Mouse (Mus musculus) CH12.LX (cell line): ENCODE results near the gene Msh5. TPM values are rescaled to one million over a fixed set of nuclear protein-coding genes. Genes with fewer than 3 reads are reported as not detected.

Experiments used
- DNase-seq: peaks from one replicate; pipeline ENCODE4 v3.0.0-alpha.2; 2013; ENCODE audit errors: extremely low read depth
- H3K27ac ChIP-seq: 2 replicates; pipeline ENCODE4 v1.5.1; 2012; ENCODE audit warnings: low read depth, mild to moderate bottlenecking, control low read depth, moderate library complexity; ENCODE audit not compliant: insufficient read depth
- H3K27me3 ChIP-seq: replicated peaks from 2 replicates; pipeline ENCODE3; 2012; ENCODE audit warnings: inconsistent platforms
- H3K36me3 ChIP-seq, 2 experiments: replicated peaks in 1 of 2; 2 replicates each; pipeline versions ENCODE3 to v1.6.1; 2012; ENCODE audit warnings: inconsistent platforms in 1 of 2, low read length in 1 of 2, mild to moderate bottlenecking in 1 of 2, mixed read lengths in 1 of 2, moderate library complexity in 1 of 2; ENCODE audit not compliant: control insufficient read depth in 1 of 2, insufficient read depth in 1 of 2
- H3K4me1 ChIP-seq, 2 experiments: 2 replicates each; pipeline ENCODE4 v1.6.1; 2012; ENCODE audit warnings: inconsistent platforms in 1 of 2, moderate library complexity in 1 of 2; ENCODE audit not compliant: insufficient read depth in 2 of 2, control insufficient read depth in 1 of 2
- H3K4me2 ChIP-seq: 2 replicates; pipeline ENCODE4 v1.6.1; 2012; ENCODE audit warnings: low read depth, mild to moderate bottlenecking, control low read depth; ENCODE audit not compliant: poor library complexity, insufficient read depth, severe bottlenecking
- H3K4me3 ChIP-seq, 3 experiments: fragments of 150-350 bp in 1 of 3; sonication (generic) in 1 of 3; replicated peaks in 1 of 3; 2 replicates each; pipeline versions ENCODE3 to v1.5.1; 2011 to 2012; ENCODE audit warnings: low read depth in 2 of 3, low read length in 2 of 3, mild to moderate bottlenecking in 2 of 3, moderate library complexity in 2 of 3, control low read depth in 1 of 3, improper control_type of control experiment in 1 of 3, inconsistent platforms in 1 of 3, mixed read lengths in 1 of 3; ENCODE audit not compliant: poor library complexity in 1 of 3
- H3K79me2 ChIP-seq: replicated peaks from 2 replicates; pipeline ENCODE4 v1.6.1; 2012; ENCODE audit warnings: mild to moderate bottlenecking, moderate library complexity; ENCODE audit not compliant: control insufficient read depth, poor library complexity, insufficient read depth, severe bottlenecking; ENCODE audit errors: extremely low read depth
- H3K9ac ChIP-seq: 2 replicates; pipeline ENCODE4 v1.6.1; 2012; ENCODE audit warnings: low read depth, mild to moderate bottlenecking, control low read depth, moderate library complexity; ENCODE audit not compliant: insufficient read depth
- H3K9me3 ChIP-seq: replicated peaks from 2 replicates; pipeline ENCODE3; 2012; ENCODE audit warnings: low read length, inconsistent platforms, mixed read lengths
- BHLHE40 ChIP-seq: IDR thresholded peaks from 2 replicates; pipeline ENCODE4 v1.6.1; 2011; ENCODE audit warnings: mild to moderate bottlenecking, low read depth, low read length, improper control_type of control experiment
- CHD1 ChIP-seq: IDR thresholded peaks from 2 replicates; pipeline ENCODE4 v1.6.1; 2012; ENCODE audit warnings: low read depth, low read length, improper control_type of control experiment, inconsistent platforms
- CHD2 ChIP-seq: IDR thresholded peaks from 2 replicates; pipeline ENCODE4 v1.6.1; 2011; ENCODE audit warnings: low read length, improper control_type of control experiment
- ELF1 ChIP-seq: IDR thresholded peaks from 2 replicates; pipeline ENCODE4 v1.6.1; 2014; ENCODE audit warnings: low read depth, mild to moderate bottlenecking, inconsistent platforms, low read length, improper control_type of control experiment
- ETS1 ChIP-seq: conservative IDR thresholded peaks from 2 replicates; pipeline ENCODE4 v1.6.1; 2012; ENCODE audit warnings: low read depth, mild to moderate bottlenecking, inconsistent platforms, low read length, improper control_type of control experiment, moderate library complexity
- GABPA ChIP-seq: IDR thresholded peaks from 2 replicates; pipeline ENCODE4 v1.6.1; 2012; ENCODE audit warnings: low read depth, low read length, improper control_type of control experiment, inconsistent platforms; ENCODE audit not compliant: insufficient replicate concordance
- HCFC1 ChIP-seq: IDR thresholded peaks from 2 replicates; pipeline ENCODE4 v1.6.1; 2012; ENCODE audit warnings: low read depth, mild to moderate bottlenecking, inconsistent platforms, low read length, improper control_type of control experiment
- IRF4 ChIP-seq: IDR thresholded peaks from 2 replicates; pipeline ENCODE4 v1.6.1; 2014; ENCODE audit warnings: low read depth, mild to moderate bottlenecking, inconsistent platforms, low read length, improper control_type of control experiment
- KAT2A ChIP-seq: IDR thresholded peaks from 2 replicates; pipeline ENCODE4 v1.6.1; 2012; ENCODE audit warnings: low read length, improper control_type of control experiment, inconsistent platforms; ENCODE audit not compliant: insufficient replicate concordance
- MAZ ChIP-seq: IDR thresholded peaks from 2 replicates; pipeline ENCODE4 v1.6.1; 2012; ENCODE audit warnings: low read depth, mild to moderate bottlenecking, inconsistent platforms, low read length, improper control_type of control experiment, moderate library complexity
- MEF2A ChIP-seq: IDR thresholded peaks from 2 replicates; pipeline ENCODE4 v1.6.1; 2014; ENCODE audit warnings: low read depth, mild to moderate bottlenecking, inconsistent platforms, low read length, improper control_type of control experiment, borderline replicate concordance
- MXI1 ChIP-seq: IDR thresholded peaks from 2 replicates; pipeline ENCODE4 v1.6.1; 2011; ENCODE audit warnings: mild to moderate bottlenecking, low read depth, low read length, improper control_type of control experiment
- MYC ChIP-seq: IDR thresholded peaks from 2 replicates; pipeline ENCODE4 v1.6.1; 2011; ENCODE audit warnings: low read depth, mild to moderate bottlenecking, improper control_type of control experiment, low read length
- NELFE ChIP-seq: IDR thresholded peaks from 2 replicates; pipeline ENCODE4 v1.6.1; 2011; ENCODE audit warnings: low read depth, low read length, improper control_type of control experiment
- POLR2A ChIP-seq: IDR thresholded peaks from 2 replicates; pipeline ENCODE4 v1.6.1; 2011; ENCODE audit warnings: low read depth, mild to moderate bottlenecking, improper control_type of control experiment, low read length
- RCOR1 ChIP-seq: conservative IDR thresholded peaks from 2 replicates; pipeline ENCODE4 v1.6.1; 2012; ENCODE audit warnings: low read depth, mild to moderate bottlenecking, inconsistent platforms, low read length, improper control_type of control experiment
- SIN3A ChIP-seq: IDR thresholded peaks from 2 replicates; pipeline ENCODE4 v1.6.1; 2012; ENCODE audit warnings: low read length, improper control_type of control experiment, inconsistent platforms
- TBP ChIP-seq: conservative IDR thresholded peaks from 2 replicates; pipeline ENCODE4 v1.6.1; 2011; ENCODE audit warnings: low read depth, low read length, improper control_type of control experiment
- TCF12 ChIP-seq: IDR thresholded peaks from 2 replicates; pipeline ENCODE4 v1.6.1; 2014; ENCODE audit warnings: low read depth, mild to moderate bottlenecking, inconsistent platforms, low read length, improper control_type of control experiment
- UBTF ChIP-seq: IDR thresholded peaks from 2 replicates; pipeline ENCODE4 v1.6.1; 2012; ENCODE audit warnings: low read depth, mild to moderate bottlenecking, inconsistent platforms, low read length, improper control_type of control experiment, moderate library complexity
- USF1 ChIP-seq: IDR thresholded peaks from 2 replicates; pipeline ENCODE4 v1.6.1; 2014; ENCODE audit warnings: low read depth, mild to moderate bottlenecking, inconsistent platforms, low read length, improper control_type of control experiment
- ZKSCAN1 ChIP-seq: IDR thresholded peaks from 2 replicates; pipeline ENCODE4 v1.6.1; 2012; ENCODE audit warnings: low read depth, inconsistent platforms, low read length, improper control_type of control experiment, borderline replicate concordance
- ZMIZ1 ChIP-seq: IDR thresholded peaks from 2 replicates; pipeline ENCODE4 v1.6.1; 2012; ENCODE audit warnings: low read depth, mild to moderate bottlenecking, inconsistent platforms, low read length, improper control_type of control experiment
- dilution Hi-C: fragments of 300-500 bp; cut with MboI; formaldehyde crosslinking; loops from 2 replicates; pipeline ENCODE4 v1.14.3; 2020; ENCODE audit warnings: low sequenced_read_pairs; ENCODE audit not compliant: extremely low pct_unique_long_range_greater_than_20kb, extremely low pct_ligation_motif_present
- in situ Hi-C: fragments of 300-500 bp; cut with MboI; formaldehyde crosslinking; loops from 3 replicates; pipeline ENCODE4 v1.14.3; 2019; ENCODE audit warnings: low sequenced_read_pairs, low pct_ligation_motif_present, low pct_unique_long_range_greater_than_20kb, mixed read lengths
- polyA plus RNA-seq: library from polyadenylated mRNA; unstranded; fragments of >175 nt; gene quantifications from 2 replicates; pipeline ENCODE4 v1.2.1, GENCODE M21; 2012; ENCODE audit warnings: low read depth; ENCODE audit not compliant: insufficient read length
- total RNA-seq, 2 experiments: library from RNA; depleted of rRNA; stranded (reverse); fragments of 300-350 nt in 1 of 2; fragments of >200 nt in 1 of 2; gene quantifications; 2 replicates each; pipeline ENCODE4 v1.2.3; 2012 to 2014

Msh5 gene
- total and polyA plus RNA-seq, 3 experiments, result 6.1 to 13.1 (median 10.6) TPM

DNA sequence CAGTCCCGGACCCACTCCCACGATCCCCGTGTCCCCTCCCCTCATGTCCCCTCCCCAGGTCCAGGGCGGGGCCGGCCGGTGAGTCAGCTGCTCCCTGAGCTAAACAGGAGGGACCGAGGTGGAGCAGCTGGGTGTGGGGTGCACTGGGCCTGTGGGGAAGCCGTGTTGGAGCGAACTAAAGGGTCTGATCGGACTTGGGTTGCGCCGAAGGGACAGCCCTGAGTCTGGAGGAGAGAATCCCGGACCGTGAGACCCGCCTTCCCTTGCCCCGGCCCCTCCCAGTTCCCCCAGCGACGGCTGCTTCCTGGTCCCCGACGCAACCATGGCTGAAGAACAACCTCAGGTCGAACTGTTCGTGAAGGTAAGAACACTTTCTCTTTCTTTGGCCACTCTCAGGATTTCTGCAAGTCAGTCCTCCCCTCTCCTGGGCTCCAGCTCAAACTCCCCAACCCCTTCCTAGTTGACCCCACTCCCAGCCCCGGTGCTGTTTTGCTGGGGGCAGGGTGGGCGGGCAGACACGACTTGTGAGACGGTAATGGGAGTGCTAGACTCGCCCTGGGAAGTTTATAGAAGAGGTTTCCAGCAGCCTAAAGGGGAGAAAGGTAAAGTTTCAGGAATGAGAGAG, 3.7 kb upstream of the Msh5 start:
- H3K4me2 ChIP-seq, result peak overlapping the region; percentile 59
- H3K79me2 ChIP-seq, result peaks cover 27% of the 10 kb centered on the region
- peak overlapping the region; percentile 96 for H3K9ac ChIP-seq
- peak overlapping the region; percentile 96 for H3K27ac ChIP-seq
- H3K9me3 ChIP-seq, result peaks cover 7% of the 10 kb centered on the region
- TF ChIP-seq MEF2A, result peak; percentile 31; the same call in 1 of the 2 replicates
- peak; percentile 65 for TF ChIP-seq MXI1
- TF ChIP-seq UBTF, result peak; percentile 58; the same call in 1 of the 2 replicates
- TF ChIP-seq ZMIZ1, result peak; percentile 67; the same call in 1 of the 2 replicates
- 0 out of 2 replicates have a peak, but pooled peaks have one; percentile 43 for TF ChIP-seq MAZ
- TF ChIP-seq CHD2, result no peak; the same call in 1 of the 2 replicates
- no peak for TF ChIP-seq ZKSCAN1
- TF ChIP-seq BHLHE40, result peak; percentile 33; the same call in 1 of the 2 replicates
- TF ChIP-seq CHD1, result 0 out of 2 replicates have a peak, but pooled peaks have one; percentile 21
- TF ChIP-seq ETS1, result peak; percentile 25; the same call in 1 of the 2 replicates
- peak; percentile 73; the same call in 1 of the 2 replicates for TF ChIP-seq NELFE
- TF ChIP-seq ELF1, result peak; percentile 86
- no peak for TF ChIP-seq KAT2A
- TF ChIP-seq GABPA, result no peak
- TF ChIP-seq TCF12, result peak; percentile 50; the same call in 1 of the 2 replicates
- TF ChIP-seq HCFC1, result peak; percentile 31; the same call in 1 of the 2 replicates
- TF ChIP-seq RCOR1, result no peak
- TF ChIP-seq SIN3A, result peak; percentile 76
- TF ChIP-seq USF1, result no peak
- TF ChIP-seq IRF4, result peak; percentile 54; the same call in 1 of the 2 replicates
- TF ChIP-seq POLR2A, result peak; percentile 57
- TF ChIP-seq TBP, result 0 out of 2 replicates have a peak, but pooled peaks have one; percentile 40
- TF ChIP-seq MYC, result 0 out of 2 replicates have a peak, but pooled peaks have one; percentile 8
- H3K4me3 ChIP-seq, result peak overlapping the region; percentile 79 to 94 (median 86)
- dilution Hi-C loops (no loop called here), in situ Hi-C loops (no loop called here)
- peaks cover 24 to 29% of the 10 kb centered on the region in 2 experiments for H3K36me3 ChIP-seq
- no peaks in the 10 kb centered on the region for H3K27me3 ChIP-seq
- peak; percentile 71 for DNase-seq
- H3K4me1 ChIP-seq, result peaks cover 6 to 34% of the 10 kb centered on the region in 2 experiments
